Mouse (Mus musculus): ENCODE data around the gene Bri3bp.
"Not testable (repeated sequence)": the region's sequence is repeated elsewhere in the genome, so short reads cannot be mapped to it uniquely, and the experiment has no call there.

The Bri3bp gene

DNA sequence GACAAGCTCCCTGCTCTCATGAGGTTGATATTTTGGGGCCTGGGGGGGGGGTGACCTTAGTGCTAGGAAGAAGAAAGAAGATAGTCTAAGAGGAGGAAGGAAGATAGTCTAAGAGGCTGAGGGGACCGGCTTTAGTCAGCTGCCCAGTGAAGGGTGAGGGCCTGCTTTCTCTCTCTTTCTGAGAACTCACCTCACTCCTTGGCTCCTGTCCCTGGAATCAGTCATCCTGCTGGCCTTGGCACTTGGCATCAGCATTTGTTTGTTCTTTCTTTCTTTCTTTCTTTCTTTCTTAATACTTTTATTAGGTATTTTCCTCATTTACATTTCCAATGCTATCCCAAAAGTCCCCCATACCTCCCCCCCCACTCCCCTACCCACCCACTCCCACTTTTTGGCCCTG is 44.7 kb downstream of the Bri3bp start:
- DNase-seq, result no peak

DNA sequence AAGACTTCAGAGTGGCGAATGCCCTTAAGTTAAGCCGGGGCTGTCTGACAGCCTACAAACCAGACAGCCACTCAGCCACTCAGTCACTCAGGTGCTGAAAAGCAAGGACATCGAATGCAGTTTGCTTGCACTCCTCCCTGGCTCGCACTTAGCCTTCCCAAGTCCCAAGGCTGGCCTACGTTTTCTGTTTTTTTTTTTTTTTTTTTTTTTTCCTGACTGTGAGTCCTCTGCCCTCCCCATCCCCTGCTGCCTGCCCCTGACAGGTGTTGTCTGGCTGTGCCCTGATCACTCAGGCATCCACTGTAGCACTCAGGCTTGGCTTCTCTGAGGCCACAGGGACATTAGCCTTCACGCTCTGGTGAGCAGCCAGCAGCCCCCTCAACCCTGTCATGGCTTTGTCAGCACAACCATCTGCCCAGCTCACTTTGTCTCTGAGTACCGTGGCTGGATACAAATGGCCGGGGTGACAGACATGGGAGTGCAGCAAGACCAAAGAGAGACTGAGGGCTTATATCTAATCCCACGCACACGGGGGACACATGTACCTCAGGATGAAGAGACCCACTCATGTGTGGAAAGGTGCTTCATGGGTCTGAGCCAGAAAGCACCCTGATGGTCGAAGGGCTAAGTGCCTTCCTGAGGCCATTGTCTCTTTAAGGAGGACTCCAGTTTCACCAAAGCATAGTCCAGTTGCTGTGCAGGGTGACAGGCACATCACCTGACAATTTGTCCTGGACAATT is 46.2 kb downstream of the Bri3bp start:
- no peak for DNase-seq

DNA sequence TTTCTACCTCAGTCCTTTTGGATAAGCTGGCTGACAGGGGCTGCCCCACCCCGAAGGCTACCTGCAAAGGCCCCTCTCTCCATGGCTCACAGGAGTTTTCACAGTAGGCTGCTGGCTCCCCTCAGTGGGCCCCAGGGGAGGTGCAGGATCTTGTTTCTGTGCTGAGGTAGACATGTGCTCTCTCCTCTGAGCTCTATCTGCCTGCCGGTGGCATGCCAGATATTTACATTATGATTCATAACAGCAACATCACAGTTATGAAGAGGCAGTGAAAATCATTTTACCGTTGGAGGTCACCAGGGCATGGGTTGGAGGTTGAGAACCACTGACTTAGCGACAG is 46.7 kb downstream of the Bri3bp start:
- no peak for DNase-seq

DNA sequence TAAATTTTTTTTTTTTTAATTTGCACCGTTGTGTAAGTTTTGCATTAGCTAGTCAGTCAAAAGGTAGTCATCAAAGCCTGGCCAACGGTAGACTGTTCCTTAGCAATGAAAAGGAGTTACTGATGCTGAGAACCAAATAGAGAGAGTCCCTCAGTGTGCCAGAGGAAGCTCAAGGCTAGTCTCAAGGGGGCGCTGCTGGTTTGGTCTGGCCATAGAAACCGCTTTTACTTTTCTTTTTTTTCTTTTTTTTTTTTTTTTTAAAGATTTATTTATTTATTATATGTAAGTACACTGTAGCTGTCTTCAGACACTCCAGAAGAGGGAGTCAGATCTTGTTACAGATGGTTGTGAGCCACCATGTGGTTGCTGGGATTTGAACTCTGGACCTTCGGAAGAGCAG is 47.6 kb downstream of the Bri3bp start:
- not testable (repeated sequence) for DNase-seq

DNA sequence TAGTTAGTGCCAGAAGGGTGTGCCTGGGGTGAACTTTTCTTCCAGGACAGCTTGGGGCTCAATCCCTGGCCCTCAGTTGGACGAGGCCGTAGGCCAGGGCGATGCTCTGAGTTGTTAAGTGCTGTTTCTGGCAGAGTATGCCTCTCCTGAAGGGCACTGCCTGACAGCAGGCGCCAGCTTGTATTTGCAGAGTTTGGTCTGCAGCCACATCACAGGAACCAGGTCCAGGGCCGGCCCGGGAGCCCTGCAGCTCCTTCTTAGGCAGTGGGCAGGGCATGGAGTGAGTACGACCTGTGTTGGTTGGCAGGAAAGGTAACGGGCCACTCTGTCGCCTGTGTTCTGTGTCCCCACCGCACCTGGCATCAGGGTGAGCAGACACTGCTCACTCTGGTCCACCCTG is 49.7 kb downstream of the Bri3bp start:
- no peak for DNase-seq

DNA sequence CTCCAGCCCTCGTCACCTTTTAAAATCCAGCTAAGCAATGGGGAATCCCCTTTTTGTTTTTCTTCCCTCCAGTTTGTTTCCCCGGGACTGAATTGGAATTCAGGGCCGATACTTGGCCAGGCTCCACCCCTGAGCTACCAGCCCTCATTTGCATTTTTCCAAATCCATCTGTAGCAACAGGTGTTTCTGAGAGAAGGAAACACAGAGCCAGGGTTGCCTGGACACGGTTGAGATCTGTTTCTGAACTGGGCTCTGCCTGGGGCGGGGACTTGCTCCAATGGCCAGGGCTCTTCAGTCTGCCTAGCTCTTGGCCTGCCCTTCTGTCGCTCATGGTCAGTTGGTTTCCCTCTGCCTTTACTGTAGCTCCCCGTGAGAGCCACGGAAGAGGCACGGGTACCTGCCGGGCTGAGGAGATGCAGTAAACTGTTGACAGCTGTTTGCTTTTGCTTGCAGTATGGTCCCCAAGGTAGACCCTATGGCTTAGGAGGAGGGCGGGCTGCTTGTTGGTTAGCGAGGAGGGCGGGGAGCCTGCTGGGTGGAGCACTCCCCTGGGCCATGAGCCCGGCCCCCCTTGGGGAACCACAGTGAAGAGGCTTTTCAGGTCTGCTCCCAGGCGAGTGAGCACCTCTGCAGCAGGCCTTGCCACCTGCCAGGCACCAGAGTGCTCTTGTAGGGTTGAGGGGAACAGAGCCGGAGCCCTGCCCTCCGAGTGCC is 51.2 kb downstream of the Bri3bp start:
- no peak for DNase-seq

DNA sequence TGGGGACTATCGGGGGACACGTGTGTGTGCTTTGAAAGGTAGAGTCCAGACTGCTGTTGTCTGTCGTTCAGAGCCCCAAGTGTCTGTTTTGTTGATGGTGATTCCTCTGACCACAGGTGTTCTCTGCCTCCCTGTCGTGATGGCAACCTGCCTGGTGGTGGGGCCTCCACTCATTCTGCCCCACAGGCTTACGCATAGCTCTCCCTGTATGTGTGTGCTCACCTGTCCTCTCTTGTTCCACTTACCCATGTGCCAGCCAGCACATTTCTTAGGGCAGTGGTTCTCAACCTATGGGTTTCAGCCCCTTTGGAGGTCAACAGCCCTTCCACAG is 51.7 kb downstream of the Bri3bp start:
- DNase-seq, result no peak

DNA sequence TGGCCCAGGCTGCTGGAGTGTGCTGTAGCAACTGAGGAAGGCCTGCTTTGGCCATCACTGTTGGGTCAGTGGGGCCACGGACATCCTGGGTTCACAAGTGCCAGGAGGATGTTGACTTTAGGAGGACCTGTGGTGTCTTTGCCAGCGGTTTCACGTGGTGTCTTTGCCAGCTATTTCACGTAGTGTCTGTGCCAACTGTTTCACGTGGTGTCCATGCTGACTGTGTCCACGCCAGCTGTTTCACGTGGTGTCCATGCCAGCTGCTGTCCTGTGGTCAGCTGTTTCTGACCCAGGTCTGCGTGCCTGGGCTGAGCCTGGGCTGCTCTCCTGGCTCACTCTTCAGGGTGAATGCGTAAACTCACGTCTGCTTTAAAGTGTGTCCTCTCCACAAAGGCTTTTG is 54.3 kb downstream of the Bri3bp start:
- no peak for DNase-seq

DNA sequence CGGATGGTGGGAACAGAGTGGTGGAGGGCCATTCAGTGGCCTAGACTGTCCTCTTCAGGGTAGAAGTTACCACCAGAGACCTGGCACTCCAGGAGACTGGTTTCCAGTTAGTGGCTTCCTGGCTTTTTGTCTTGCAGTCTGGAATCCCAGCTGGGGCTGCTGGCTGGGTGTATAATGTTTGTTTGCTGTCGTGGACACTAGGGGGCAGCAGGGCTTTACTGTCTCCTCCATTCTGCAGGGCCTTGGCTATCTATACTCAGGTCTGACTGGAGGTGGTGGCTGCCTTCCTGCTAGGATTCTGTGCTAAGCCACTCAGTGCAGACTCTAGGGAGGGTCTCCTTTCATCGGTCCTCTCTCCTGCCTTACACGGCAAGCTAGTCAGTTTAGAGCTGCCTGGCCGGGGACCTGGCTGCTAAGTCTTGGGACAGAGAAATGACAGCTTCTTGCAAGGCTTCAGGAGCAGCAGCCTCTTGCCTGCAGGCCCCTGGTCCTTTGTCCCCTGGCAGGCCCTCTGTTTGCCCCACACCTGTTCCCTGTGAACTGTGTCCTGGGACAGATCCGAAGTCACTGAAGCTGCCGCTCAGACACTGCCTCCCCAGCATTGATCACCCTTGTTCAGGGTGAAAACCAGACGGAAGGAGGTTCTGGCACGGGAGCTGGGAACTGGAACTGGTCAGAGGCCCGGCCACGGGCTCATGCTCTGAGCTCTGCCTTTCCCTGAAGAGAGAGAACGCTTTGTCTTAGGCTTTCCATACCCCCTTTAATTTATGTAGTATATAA is 56.6 kb downstream of the Bri3bp start:
- DNase-seq, result peak; percentile 76

DNA sequence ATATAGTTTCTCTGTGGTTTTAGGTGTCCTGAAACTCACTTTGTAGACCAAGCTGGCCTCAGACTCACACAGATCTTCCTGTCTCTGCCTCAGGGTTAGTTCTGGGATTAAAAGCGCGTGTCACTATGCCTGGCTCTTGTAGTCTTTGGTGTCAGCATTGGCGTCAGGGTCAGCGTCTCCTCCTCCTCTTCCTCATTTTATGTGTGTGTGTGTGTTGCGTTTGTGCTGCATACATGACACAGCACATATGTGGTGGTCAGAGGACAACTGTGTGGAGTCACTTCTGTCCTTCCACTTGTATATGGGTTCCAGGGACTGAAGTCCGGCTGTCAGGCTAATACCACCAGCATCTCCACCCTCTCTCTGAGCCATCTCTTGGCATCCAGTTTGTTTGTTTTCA is 60.1 kb downstream of the Bri3bp start:
- no peak for DNase-seq

DNA sequence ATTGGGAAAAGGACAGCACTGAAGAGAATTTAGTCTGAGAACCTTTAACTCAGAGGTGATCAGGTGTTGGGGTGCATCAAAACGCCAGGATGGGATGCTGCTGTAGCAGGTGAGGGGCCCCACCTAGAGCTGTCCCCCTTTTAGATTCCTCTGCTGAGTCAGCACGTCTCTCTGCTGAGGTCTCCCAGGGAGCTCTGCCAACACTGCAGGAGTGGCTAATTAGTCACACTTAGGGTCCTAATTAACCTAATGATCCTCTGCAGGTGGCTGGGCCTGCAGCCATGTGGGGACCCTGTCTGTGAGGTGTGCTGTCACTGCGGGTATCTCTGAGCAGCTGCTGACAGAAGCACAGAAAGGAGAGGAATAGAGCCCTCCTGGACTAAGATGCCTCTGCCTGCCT is 60.8 kb downstream of the Bri3bp start:
- DNase-seq, result no peak

DNA sequence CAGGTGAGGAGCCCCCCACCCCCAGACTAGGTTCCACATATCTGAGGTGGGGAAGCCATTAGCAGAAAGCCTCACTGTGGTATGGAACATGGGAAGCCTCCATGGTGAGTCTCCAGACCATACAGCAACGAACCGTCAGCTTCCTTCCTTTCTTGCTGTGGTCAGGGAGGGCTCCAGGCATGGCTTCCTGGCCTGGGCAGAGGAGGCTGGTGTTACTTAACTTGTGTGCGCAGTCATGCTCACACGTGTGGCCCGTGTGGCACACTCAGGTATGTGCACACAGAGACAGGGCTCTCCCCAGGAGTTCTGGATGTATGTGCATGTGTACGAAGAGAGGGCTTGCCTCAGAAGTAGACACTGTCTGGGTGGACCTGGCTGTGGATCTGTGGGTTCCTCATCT is 62.3 kb downstream of the Bri3bp start:
- no peak for DNase-seq

DNA sequence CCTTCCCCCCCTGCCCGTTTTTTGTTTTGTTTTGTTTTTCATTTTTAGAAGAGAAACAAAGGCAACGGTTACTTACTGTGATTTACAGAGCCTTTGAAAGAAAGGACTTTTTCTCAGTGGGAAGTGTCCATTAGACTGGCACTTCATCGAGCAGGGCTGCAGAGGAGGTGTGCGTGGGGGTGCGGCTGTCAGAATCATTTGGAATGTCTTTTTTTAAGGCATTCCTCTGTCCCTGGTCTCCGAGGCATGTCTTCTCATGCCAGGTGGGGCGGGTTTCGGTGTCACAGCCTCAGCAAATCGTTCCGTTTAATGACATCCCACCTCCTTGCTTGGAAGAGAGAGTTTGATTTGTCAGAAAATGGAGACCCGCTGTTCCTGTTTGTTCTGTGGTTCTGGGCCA is 63.3 kb downstream of the Bri3bp start:
- DNase-seq, result no peak

DNA sequence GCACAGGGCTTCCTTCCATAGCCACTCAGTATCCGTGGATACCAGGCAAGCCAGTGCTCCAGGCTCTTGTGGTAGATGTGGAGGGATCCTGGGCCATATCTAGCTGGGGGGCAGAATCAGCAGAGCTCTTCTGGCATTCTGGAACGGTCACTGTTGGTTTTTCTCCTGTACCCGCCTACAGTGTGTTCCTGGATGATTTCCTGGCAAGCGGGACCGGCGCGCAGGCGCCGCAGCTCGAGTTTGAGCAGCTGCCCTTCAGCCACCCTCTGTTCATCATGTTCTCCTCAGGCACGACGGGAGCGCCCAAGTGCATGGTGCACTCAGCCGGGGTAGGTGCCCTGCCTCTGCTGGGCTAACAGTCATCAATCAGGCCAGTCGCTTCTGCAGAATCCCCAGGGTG is 64.6 kb downstream of the Bri3bp start:
- DNase-seq, result no peak

DNA sequence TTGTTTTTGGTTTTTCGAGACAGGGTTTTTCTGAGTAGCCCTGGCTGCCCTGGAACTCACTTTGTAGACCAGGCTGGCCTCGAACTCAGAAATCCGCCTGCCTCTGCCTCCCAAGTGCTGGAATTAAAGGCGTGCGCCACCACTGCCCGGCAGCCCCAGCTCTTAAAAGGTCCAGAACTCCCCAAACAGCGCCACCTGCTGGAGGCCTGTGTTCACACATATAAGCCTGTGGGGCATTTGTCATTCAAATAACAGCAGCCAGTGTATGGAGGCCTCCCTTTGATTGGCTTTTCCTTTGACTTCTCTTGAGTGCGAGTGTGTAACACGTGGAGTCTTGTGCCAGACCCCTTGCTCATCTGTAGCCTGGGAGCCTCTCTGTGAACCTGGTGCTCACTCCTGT is 66.2 kb downstream of the Bri3bp start:
- DNase-seq, result no peak

DNA sequence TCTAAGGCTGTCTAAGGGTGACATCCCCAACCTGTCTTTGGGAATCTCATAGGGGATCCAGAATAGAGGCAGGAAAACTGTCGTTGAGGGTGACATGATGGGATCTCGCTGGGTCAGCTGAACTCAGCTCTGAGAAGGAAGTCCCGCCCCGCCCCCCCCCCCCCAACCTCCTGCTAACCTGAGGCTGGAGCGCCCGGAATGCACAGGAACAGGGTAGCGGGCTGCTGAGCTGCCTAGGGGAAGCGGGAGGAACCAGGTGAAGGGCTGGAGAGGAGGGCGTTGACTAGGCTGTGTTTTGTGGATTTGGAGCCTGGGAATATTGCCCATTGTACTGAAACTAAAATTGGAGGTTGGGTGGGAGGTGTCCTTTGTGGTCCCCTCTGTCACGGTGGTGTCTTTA is 66.6 kb downstream of the Bri3bp start:
- no peak for DNase-seq

DNA sequence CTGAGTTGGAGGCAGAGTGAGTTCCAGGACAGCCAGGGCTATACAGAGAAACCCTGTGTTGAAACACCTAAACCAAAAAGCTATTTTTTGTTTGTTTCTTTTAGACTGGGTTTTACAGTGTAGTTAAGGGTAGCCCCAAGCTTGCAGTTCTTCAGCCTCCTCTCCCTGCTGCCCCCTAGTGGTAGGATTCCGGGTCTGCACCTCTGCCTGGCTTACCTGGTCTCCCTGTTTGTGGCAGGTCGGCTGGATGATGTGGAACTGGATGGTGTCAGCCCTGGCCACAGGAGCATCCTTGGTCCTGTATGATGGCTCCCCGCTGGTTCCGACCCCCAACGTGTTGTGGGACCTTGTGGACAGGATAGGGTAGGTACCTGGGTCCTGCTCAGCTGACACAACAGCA is 68.2 kb downstream of the Bri3bp start:
- DNase-seq, result no peak

Measured in right cerebral cortex, postnatal 4 days (tissue).